Mouse (Mus musculus): ENCODE data around the gene Gcn1l1. TPM values are rescaled to one million over a fixed set of nuclear protein-coding genes. Genes with fewer than 3 reads are reported as not detected.

The Gcn1l1 gene
- polyA plus RNA-seq, 1 experiment from 2014 or later, result 29.3 TPM

DNA sequence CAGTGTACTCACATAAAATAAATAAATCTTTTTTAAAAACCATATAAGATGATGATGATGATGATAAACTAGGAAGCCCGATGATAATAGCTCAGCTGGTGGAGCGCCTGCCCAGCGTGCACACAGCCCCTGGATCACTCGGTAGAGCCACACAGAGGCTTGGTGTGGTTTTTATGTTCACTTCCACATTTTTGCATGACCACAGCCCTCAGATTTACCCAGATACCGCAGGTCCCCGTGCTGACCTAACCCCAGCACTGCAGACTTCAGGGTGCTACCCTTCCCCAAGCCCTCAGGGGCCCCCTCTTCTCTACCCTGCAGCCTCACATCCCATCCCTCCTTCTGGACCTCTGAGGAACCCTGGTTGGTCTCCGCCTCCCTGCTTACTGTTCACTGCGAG is 63.0 kb downstream of the Gcn1l1 start:
- H3K4me2 ChIP-seq (ENCODE audit: low read depth, low read length), result no peak overlapping the region
- H3K27ac ChIP-seq (replicated peaks; ENCODE audit: low read depth, low read length), result no peak overlapping the region
- DNase-seq (ENCODE audit: low spot score) (no peak), ATAC-seq (replicated peaks; ENCODE audit: insufficient number of reproducible peaks, low FRiP score, low TSS enrichment, low read depth) (no peak)
- no peaks in the 10 kb centered on the region for H3K9me3 ChIP-seq (replicated peaks; ENCODE audit: control insufficient read depth, low read length)
- H3K4me3 ChIP-seq (ENCODE audit: low read depth, low read length), result no peak overlapping the region
- H3K36me3 ChIP-seq (replicated peaks; ENCODE audit: control insufficient read depth, insufficient read depth, low read depth, low read length), result no peaks in the 10 kb centered on the region
- H3K27me3 ChIP-seq (ENCODE audit: control insufficient read depth, insufficient read depth, low read length), result no peaks in the 10 kb centered on the region
- 75% methylated on average over 8 of the region's 8 CpGs for WGBS
- H3K4me1 ChIP-seq (ENCODE audit: control insufficient read depth, insufficient read depth, low read length), result no peaks in the 10 kb centered on the region; the same call in none of the 2 replicates
- no peak overlapping the region for H3K9ac ChIP-seq (replicated peaks; ENCODE audit: low read length)

DNA sequence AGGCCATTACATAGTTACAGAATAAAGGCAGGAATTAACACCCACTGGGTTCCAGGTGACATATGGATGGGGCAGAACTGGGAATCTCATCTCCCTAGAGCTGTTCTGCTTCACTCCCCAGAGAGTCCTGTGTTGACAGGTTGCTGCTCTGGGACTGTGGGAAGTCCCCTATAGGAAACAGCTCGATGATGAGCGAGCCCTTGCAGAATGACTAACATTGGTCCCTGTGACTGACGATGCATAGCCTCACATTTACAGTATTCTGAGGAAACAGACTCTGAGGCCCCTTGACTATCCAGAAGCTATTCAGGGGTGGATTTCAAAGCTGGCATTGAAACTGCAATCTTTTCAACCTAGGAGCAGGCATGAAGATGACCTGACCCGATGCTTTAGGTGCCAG is 64.6 kb downstream of the Gcn1l1 start:
- no peaks in the 10 kb centered on the region for H3K36me3 ChIP-seq (replicated peaks; ENCODE audit: control insufficient read depth, insufficient read depth, low read depth, low read length)
- ATAC-seq (replicated peaks; ENCODE audit: insufficient number of reproducible peaks, low FRiP score, low TSS enrichment, low read depth), result no peak
- no peak overlapping the region for H3K9ac ChIP-seq (replicated peaks; ENCODE audit: low read length)
- no peak overlapping the region for H3K4me3 ChIP-seq (ENCODE audit: low read depth, low read length)
- H3K4me2 ChIP-seq (ENCODE audit: low read depth, low read length), result no peak overlapping the region
- H3K27me3 ChIP-seq (ENCODE audit: control insufficient read depth, insufficient read depth, low read length), result no peaks in the 10 kb centered on the region
- H3K4me1 ChIP-seq (ENCODE audit: control insufficient read depth, insufficient read depth, low read length), result no peaks in the 10 kb centered on the region; the same call in none of the 2 replicates
- H3K27ac ChIP-seq (replicated peaks; ENCODE audit: low read depth, low read length), result no peak overlapping the region
- no peaks in the 10 kb centered on the region for H3K9me3 ChIP-seq (replicated peaks; ENCODE audit: control insufficient read depth, low read length)
- DNase-seq (ENCODE audit: low spot score), result no peak
- WGBS, result 94% methylated on average over 4 of the region's 4 CpGs

DNA sequence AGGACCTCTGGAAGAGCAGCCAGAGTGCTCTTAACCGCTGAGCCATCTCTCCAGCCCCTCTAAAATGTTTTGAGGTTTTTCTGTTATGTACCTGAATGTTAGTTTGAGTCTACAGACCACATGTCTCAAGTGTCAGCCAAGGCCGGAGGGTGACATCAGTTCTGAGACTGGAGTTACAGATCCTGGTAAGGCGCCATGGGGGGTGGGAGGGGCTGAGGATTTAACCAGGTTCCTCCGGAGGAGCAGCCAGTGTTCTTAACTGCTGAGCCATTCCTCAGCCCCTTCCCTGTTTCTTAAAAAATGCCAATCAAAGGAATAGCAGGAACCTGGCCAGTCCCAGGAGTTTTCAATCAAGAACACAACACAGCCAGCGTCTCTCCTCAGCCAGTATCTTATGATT is 65.2 kb downstream of the Gcn1l1 start:
- Histone ChIP-seq H3K9ac (replicated peaks; ENCODE audit: low read length) (no peak overlapping the region), H3K9me3 (replicated peaks; ENCODE audit: control insufficient read depth, low read length) (no peaks in the 10 kb centered on the region), H3K4me1 (ENCODE audit: control insufficient read depth, insufficient read depth, low read length) (no peaks in the 10 kb centered on the region; the same call in none of the 2 replicates), H3K36me3 (replicated peaks; ENCODE audit: control insufficient read depth, insufficient read depth, low read depth, low read length) (no peaks in the 10 kb centered on the region), H3K27me3 (ENCODE audit: control insufficient read depth, insufficient read depth, low read length) (no peaks in the 10 kb centered on the region), H3K27ac (replicated peaks; ENCODE audit: low read depth, low read length) (no peak overlapping the region), H3K4me2 (ENCODE audit: low read depth, low read length) (no peak overlapping the region), H3K4me3 (ENCODE audit: low read depth, low read length) (no peak overlapping the region)
- ATAC-seq (replicated peaks; ENCODE audit: insufficient number of reproducible peaks, low FRiP score, low TSS enrichment, low read depth) (no peak), DNase-seq (ENCODE audit: low spot score) (peak; percentile 2)
- 43% methylated on average over 5 of the region's 5 CpGs for WGBS

DNA sequence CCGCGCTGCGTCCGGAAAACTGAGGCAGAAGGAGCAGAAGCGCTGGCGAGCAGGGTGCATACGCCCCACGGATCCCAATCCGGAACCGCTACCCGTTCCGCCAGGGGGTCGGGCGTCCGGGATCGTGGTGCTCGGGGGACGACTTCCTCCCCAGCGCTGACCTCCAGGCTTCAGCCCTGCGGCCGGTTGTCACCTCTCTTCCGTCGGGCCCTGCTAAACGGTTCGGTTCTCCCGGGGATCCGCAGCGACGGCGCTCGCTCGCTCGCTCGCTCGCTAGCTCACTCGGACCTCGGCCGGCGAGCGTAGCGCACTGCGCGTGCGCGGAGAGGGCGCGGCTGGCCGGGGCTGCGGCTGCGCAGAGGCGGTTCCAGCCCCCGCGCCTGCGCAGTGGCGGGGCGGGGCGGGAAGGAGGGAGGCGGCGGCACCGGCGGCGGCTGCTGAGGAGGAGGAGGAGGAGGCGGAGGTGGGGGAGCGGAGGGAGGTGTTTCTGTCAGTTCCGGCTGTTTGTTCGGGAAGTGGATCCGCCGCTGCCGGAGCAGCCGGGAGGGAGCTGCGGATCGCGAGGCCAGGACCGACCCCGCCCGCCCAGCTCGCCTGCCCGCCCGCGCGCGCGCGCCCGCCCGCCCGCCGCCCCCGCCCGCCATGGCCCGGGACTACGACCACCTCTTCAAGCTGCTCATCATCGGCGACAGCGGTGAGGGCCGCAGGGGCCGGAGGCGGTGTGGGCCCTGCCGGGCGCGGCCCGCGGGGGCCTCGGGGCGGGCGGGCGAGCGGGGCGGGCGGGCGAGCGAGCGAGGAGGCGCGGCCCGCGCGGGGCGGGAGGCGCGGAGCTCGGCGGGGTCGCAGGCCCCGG is 66.7 kb downstream of the Gcn1l1 start, which contains the start of gene Rab35:
Rab35 (plus strand) TSS at position 404 of the 853 bp plus-strand sequence.
- Histone ChIP-seq H3K9ac (replicated peaks; ENCODE audit: low read length) (peak within 1 kb of the TSS; percentile 91), H3K4me2 (ENCODE audit: low read depth, low read length) (peak within 1 kb of the TSS; percentile 78), H3K9me3 (replicated peaks; ENCODE audit: control insufficient read depth, low read length) (no peaks in the 10 kb centered on the region), H3K4me1 (ENCODE audit: control insufficient read depth, insufficient read depth, low read length) (no peaks in the 10 kb centered on the region; the same call in none of the 2 replicates), H3K36me3 (replicated peaks; ENCODE audit: control insufficient read depth, insufficient read depth, low read depth, low read length) (no peaks in the 10 kb centered on the region), H3K27me3 (ENCODE audit: control insufficient read depth, insufficient read depth, low read length) (no peaks in the 10 kb centered on the region), H3K4me3 (ENCODE audit: low read depth, low read length) (peak within 1 kb of the TSS; percentile 63), H3K27ac (replicated peaks; ENCODE audit: low read depth, low read length) (peak within 1 kb of the TSS; percentile 81)
- ATAC-seq (replicated peaks; ENCODE audit: insufficient number of reproducible peaks, low FRiP score, low TSS enrichment, low read depth), result peak; percentile 66
- under 1% methylated on average over 50 of the region's 125 CpGs for WGBS
- peak; percentile 95 for DNase-seq (ENCODE audit: low spot score)

GRCm38 (mm10) chr5:115632358-115632714 is 67.3 kb downstream of the Gcn1l1 start:
- WGBS, result 2% methylated on average over 24 of the region's 30 CpGs
- H3K9me3 ChIP-seq (replicated peaks; ENCODE audit: control insufficient read depth, low read length), result no peaks in the 10 kb centered on the region
- H3K36me3 ChIP-seq (replicated peaks; ENCODE audit: control insufficient read depth, insufficient read depth, low read depth, low read length), result no peaks in the 10 kb centered on the region
- peak overlapping the region; percentile 74 for H3K4me2 ChIP-seq (ENCODE audit: low read depth, low read length)
- no peaks in the 10 kb centered on the region for H3K27me3 ChIP-seq (ENCODE audit: control insufficient read depth, insufficient read depth, low read length)
- no peaks in the 10 kb centered on the region; the same call in none of the 2 replicates for H3K4me1 ChIP-seq (ENCODE audit: control insufficient read depth, insufficient read depth, low read length)
- peak overlapping the region; percentile 81; the same call in 1 of the 2 replicates for H3K27ac ChIP-seq (replicated peaks; ENCODE audit: low read depth, low read length)
- H3K4me3 ChIP-seq (ENCODE audit: low read depth, low read length), result peak overlapping the region; percentile 63
- peak; percentile 49 for DNase-seq (ENCODE audit: low spot score)
- H3K9ac ChIP-seq (replicated peaks; ENCODE audit: low read length), result peak overlapping the region; percentile 91
- ATAC-seq (replicated peaks; ENCODE audit: insufficient number of reproducible peaks, low FRiP score, low TSS enrichment, low read depth), result no peak

DNA sequence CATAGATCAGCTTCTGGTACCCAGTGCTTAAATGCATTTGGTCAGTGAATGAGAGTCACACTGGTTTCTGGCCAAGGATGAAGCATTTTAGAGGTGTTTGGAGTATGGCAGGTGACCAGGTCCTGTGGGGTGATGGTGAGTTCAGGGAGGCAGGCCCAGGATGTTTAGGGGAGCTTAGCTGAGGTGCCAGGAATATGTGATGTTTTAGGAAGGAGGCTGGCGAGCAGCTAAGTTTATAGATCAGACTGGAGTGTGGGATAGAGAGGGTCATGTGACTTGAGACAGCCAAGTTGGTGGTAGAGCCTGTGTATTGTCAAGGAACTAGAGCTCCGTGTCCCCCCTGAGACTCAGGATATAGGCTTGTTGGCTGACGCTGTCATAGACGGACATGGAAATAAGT is 68.0 kb downstream of the Gcn1l1 start:
- Histone ChIP-seq H3K27me3 (ENCODE audit: control insufficient read depth, insufficient read depth, low read length) (no peaks in the 10 kb centered on the region), H3K9ac (replicated peaks; ENCODE audit: low read length) (peak overlapping the region; percentile 91), H3K4me1 (ENCODE audit: control insufficient read depth, insufficient read depth, low read length) (no peaks in the 10 kb centered on the region; the same call in none of the 2 replicates), H3K36me3 (replicated peaks; ENCODE audit: control insufficient read depth, insufficient read depth, low read depth, low read length) (no peaks in the 10 kb centered on the region), H3K4me3 (ENCODE audit: low read depth, low read length) (peak overlapping the region; percentile 63), H3K9me3 (replicated peaks; ENCODE audit: control insufficient read depth, low read length) (no peaks in the 10 kb centered on the region), H3K27ac (replicated peaks; ENCODE audit: low read depth, low read length) (no peak overlapping the region), H3K4me2 (ENCODE audit: low read depth, low read length) (peak overlapping the region; percentile 74)
- ATAC-seq (replicated peaks; ENCODE audit: insufficient number of reproducible peaks, low FRiP score, low TSS enrichment, low read depth) (no peak), DNase-seq (ENCODE audit: low spot score) (peak; percentile 3)
- WGBS, result 65% methylated on average over 4 of the region's 4 CpGs

DNA sequence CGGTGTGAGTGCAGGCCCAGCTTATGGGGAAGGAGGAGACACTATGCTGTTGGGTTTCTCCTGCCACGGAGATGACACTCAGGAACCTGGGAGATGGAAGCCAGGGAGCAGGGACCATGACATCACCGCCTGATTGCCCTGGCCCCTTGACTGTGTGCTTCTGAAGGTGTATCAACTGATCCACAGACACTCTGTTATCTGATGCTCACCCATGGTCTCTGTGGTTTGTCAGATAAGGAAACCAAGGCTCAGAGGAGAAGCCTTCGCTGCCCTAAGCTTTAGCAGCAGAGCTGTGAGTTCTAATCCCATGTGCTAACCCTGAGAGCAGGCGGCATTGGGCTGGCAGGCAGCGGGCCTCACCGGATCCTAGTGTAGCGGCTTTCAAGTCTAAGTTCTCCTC is 69.0 kb downstream of the Gcn1l1 start:
- no peak overlapping the region for H3K4me3 ChIP-seq (ENCODE audit: low read depth, low read length)
- H3K4me1 ChIP-seq (ENCODE audit: control insufficient read depth, insufficient read depth, low read length), result no peaks in the 10 kb centered on the region; the same call in none of the 2 replicates
- no peaks in the 10 kb centered on the region for H3K9me3 ChIP-seq (replicated peaks; ENCODE audit: control insufficient read depth, low read length)
- WGBS, result 93% methylated on average over 8 of the region's 8 CpGs
- H3K36me3 ChIP-seq (replicated peaks; ENCODE audit: control insufficient read depth, insufficient read depth, low read depth, low read length), result no peaks in the 10 kb centered on the region
- no peak overlapping the region for H3K4me2 ChIP-seq (ENCODE audit: low read depth, low read length)
- H3K27me3 ChIP-seq (ENCODE audit: control insufficient read depth, insufficient read depth, low read length), result no peaks in the 10 kb centered on the region
- no peak overlapping the region for H3K9ac ChIP-seq (replicated peaks; ENCODE audit: low read length)
- H3K27ac ChIP-seq (replicated peaks; ENCODE audit: low read depth, low read length), result no peak overlapping the region
- ATAC-seq (replicated peaks; ENCODE audit: insufficient number of reproducible peaks, low FRiP score, low TSS enrichment, low read depth) (no peak), DNase-seq (ENCODE audit: low spot score) (no peak)

DNA sequence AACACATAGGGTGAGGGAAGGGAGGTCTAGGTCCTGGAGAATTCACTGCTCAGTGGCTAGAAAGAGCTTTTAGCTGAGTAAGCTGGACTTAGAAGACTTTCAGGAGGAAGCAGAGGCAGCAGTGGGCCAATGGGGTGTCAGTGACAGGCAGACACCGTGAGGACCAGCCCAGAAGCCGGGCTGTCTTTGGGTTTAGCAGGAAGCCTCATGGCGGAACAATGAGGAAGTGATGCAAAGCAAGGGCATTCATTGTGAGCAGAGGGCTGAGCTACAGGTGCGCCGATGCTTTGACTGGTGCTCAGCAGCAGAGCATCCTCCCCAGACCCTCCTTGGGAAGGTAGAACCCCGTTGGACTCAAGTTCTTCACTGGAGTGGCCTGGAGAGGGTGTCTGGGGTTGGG is 70.5 kb downstream of the Gcn1l1 start:
- Histone ChIP-seq H3K4me2 (ENCODE audit: low read depth, low read length) (no peak overlapping the region), H3K27me3 (ENCODE audit: control insufficient read depth, insufficient read depth, low read length) (no peaks in the 10 kb centered on the region), H3K36me3 (replicated peaks; ENCODE audit: control insufficient read depth, insufficient read depth, low read depth, low read length) (no peaks in the 10 kb centered on the region), H3K4me3 (ENCODE audit: low read depth, low read length) (no peak overlapping the region), H3K27ac (replicated peaks; ENCODE audit: low read depth, low read length) (no peak overlapping the region), H3K9ac (replicated peaks; ENCODE audit: low read length) (no peak overlapping the region), H3K4me1 (ENCODE audit: control insufficient read depth, insufficient read depth, low read length) (no peaks in the 10 kb centered on the region; the same call in none of the 2 replicates), H3K9me3 (replicated peaks; ENCODE audit: control insufficient read depth, low read length) (no peaks in the 10 kb centered on the region)
- WGBS, result 77% methylated on average over 6 of the region's 6 CpGs
- DNase-seq (ENCODE audit: low spot score) (no peak), ATAC-seq (replicated peaks; ENCODE audit: insufficient number of reproducible peaks, low FRiP score, low TSS enrichment, low read depth) (no peak)

Data from embryonic facial prominence, embryonic 11.5 days (tissue).